Mouse (Mus musculus) heart, embryonic 13.5 days (tissue): ENCODE results near the gene Atp2b1. TPM values are rescaled to one million over a fixed set of nuclear protein-coding genes. Genes with fewer than 3 reads are reported as not detected.

Source experiments
- ATAC-seq: fragments of 200-750 bp; cut with Nextera tagmentation; 2 replicates; pipeline ENCODE4 v1.8.0; 2017; ENCODE audit warnings: moderate TSS enrichment; ENCODE audit not compliant: insufficient number of reproducible peaks, low FRiP score, low TSS enrichment; ENCODE audit errors: extremely low read depth
- H3K27ac ChIP-seq: fragments of 300-500 bp; sonication (generic); replicated peaks from 2 replicates; pipeline ENCODE4 v1.5.1; 2015; ENCODE audit warnings: moderate library complexity, mild to moderate bottlenecking, inconsistent platforms
- H3K27me3 ChIP-seq: fragments of 300-500 bp; sonication (generic); replicated peaks from 2 replicates; pipeline ENCODE4 v1.6.1; 2015; ENCODE audit warnings: mild to moderate bottlenecking, inconsistent platforms
- H3K36me3 ChIP-seq: fragments of 300-500 bp; sonication (generic); 2 replicates; pipeline ENCODE4 v1.6.1; 2015; ENCODE audit warnings: mild to moderate bottlenecking, inconsistent platforms
- H3K4me1 ChIP-seq: fragments of 300-500 bp; sonication (generic); 2 replicates; pipeline ENCODE4 v1.6.1; 2015; ENCODE audit warnings: inconsistent platforms
- H3K4me2 ChIP-seq: fragments of 300-500 bp; sonication (generic); 2 replicates; pipeline ENCODE4 v1.6.1; 2015; ENCODE audit warnings: inconsistent platforms, mild to moderate bottlenecking, moderate library complexity
- H3K4me3 ChIP-seq: fragments of 300-500 bp; sonication (generic); 2 replicates; pipeline ENCODE4 v1.5.1; 2015; ENCODE audit warnings: moderate library complexity, mild to moderate bottlenecking, inconsistent platforms
- H3K9ac ChIP-seq: fragments of 300-500 bp; sonication (generic); 2 replicates; pipeline ENCODE4 v1.6.1; 2015; ENCODE audit warnings: inconsistent platforms, mild to moderate bottlenecking, moderate library complexity
- H3K9me3 ChIP-seq: fragments of 300-500 bp; sonication (generic); 2 replicates; pipeline ENCODE4 v1.6.1; 2016; ENCODE audit warnings: inconsistent platforms
- WGBS: fragments of 180-500 bp; shearing (Covaris S2); methylation state at CpG from one replicate; pipeline ENCODE4 v1.1.7; 2015; ENCODE audit warnings: mixed read lengths; 5-methylcytosine and 5-hydroxymethylcytosine counted together
- polyA plus RNA-seq: library from polyadenylated mRNA; unstranded; fragments of >200 nt; fragmentation: Nextera tagmentation; extraction: Ambion mirVana; gene quantifications from 2 replicates; pipeline ENCODE4 v1.2.1, GENCODE M21; 2015

The Atp2b1 gene
- polyA plus RNA-seq, 1 experiment from 2014 or later: 82.8 TPM

DNA sequence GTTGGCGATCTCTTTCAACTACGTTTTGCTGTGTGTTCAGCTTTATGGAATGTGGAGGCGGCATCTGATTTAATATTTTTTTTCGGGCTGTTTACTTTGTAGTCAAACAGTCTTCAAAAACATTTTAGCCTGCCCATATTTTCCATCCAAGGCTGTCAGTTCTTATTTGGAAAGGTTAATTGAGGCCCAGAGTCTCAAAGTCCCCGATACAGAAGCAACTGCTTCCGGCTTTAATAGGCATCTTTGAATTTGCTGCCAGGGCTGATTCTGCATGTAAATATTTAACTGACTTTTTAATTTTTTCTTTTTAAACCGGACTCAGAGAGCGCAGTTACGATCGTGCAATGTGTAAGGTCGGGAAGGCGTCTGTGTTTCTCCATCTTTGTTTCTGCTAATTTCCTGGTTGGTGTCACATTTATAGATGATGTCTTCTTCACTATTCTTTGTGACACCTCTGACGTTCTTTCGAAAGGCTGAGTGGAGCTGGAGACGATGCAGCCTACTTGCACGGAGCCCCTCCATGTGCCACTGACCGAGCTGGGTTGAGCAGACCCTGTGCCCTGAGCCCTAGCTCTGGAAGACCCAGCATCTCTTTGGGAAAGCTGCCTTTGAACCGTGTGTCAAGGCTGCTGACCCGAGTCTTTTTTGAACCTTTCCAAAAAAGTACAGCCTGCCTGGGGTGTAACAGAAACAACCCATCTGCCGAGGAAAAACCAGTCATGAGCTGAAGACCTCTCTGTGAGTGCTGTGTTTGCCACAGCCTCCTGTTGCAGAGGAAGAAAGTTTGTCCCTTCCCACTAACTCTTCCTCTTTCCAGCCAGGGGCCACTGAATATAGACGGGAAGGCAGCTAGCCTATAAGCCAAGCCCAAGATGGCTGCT is 123.2 kb downstream of the Atp2b1 start:
- WGBS: 79% methylated on average over 21 of the region's 21 CpGs
- Histone ChIP-seq H3K27ac (no peak overlapping the region), H3K9me3 (no peaks in the 10 kb centered on the region), H3K36me3 (no peaks in the 10 kb centered on the region), H3K4me3 (no peak overlapping the region), H3K4me2 (no peak overlapping the region), H3K27me3 (no peaks in the 10 kb centered on the region), H3K4me1 (no peaks in the 10 kb centered on the region; the same call in 1 of the 2 replicates), H3K9ac (no peak overlapping the region)
- no peak for ATAC-seq

DNA sequence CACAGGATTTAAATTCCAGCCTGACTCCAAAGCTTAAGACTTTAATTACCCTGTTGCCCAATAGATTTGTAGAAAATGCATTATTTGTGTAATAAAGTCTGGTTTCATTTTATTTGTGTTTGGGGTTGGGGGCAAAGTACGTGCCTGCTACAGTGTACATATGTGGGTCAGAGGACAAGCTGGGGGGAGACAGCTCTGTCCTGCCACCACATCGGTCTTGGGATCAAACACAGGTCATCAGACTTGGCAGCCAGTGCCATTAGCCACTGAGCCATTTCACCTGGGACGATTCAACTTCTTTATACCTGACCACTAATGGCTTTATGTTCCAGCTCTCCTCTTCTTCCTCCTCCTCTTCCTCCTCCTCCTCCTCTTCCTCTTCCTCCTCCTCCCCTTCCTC is 124.7 kb downstream of the Atp2b1 start:
- H3K27ac ChIP-seq: no peak overlapping the region
- WGBS: 82% methylated on average over 3 of the region's 3 CpGs
- no peaks in the 10 kb centered on the region for H3K9me3 ChIP-seq
- H3K36me3 ChIP-seq: no peaks in the 10 kb centered on the region
- no peak overlapping the region for H3K4me2 ChIP-seq
- no peaks in the 10 kb centered on the region for H3K27me3 ChIP-seq
- no peaks in the 10 kb centered on the region; the same call in 1 of the 2 replicates for H3K4me1 ChIP-seq
- H3K4me3 ChIP-seq: no peak overlapping the region
- no peak for ATAC-seq
- H3K9ac ChIP-seq: no peak overlapping the region

DNA sequence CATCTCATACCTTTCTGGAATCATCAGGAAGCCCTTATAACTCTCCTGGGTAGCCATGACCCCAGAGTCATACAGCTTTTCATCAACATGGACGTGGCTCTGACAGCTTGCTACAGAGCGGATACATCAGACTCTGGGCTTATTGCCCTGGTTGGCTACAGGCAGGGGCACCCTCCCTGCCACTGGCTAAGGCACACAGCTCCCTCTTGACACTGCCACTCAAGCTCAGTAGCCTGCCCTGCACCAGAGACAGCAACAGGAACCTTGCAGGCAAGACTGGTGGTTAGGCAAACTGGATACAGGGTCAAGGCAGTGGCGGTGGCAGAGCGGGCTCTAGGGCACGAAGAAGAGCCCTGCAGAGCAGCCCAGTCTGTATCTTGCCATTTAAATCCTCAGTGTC is 126.0 kb downstream of the Atp2b1 start:
- WGBS: 83% methylated on average over 5 of the region's 5 CpGs
- Histone ChIP-seq H3K27ac (no peak overlapping the region), H3K9ac (no peak overlapping the region), H3K27me3 (no peaks in the 10 kb centered on the region), H3K9me3 (no peaks in the 10 kb centered on the region), H3K36me3 (no peaks in the 10 kb centered on the region), H3K4me3 (no peak overlapping the region), H3K4me2 (no peak overlapping the region), H3K4me1 (no peaks in the 10 kb centered on the region; the same call in 1 of the 2 replicates)
- no peak for ATAC-seq

DNA sequence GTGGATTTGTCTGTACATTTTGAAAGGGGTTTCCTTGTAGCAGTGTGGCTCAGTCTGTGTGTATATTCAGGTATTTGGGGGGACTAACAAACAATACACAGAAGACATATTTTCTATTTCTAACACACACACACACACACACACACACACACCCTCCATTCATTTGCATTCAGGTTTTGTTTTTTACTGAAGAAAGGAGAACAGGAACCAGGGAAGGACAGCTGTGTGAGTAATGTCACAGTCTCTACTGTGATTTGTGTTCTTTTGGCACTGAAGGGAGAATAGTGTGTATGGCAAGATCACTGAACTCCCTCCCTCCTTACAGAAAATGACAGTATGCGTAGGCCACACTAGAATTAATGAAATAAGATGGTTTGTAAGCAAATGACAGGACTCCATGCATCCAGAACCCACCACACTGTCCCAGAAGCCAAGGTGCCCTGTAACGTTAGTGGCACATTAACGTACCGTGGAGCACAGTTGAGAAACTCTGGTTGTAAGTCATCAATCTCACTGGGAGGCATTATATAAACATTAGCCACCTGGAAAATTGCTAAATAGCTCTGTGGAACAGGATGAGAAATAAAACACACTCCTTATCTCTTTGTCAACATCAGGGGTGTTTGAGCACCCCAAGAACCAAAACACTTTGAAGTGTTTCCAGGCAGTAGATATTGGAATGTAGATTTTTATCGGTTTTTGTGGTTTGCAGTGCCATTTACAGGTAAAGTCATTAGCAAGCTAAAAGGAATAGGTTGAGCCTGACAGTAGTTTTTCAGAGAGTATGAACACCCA is 132.7 kb downstream of the Atp2b1 start:
- Histone ChIP-seq H3K4me1 (no peaks in the 10 kb centered on the region), H3K27me3 (no peaks in the 10 kb centered on the region), H3K4me3 (no peak overlapping the region), H3K4me2 (no peak overlapping the region), H3K36me3 (no peaks in the 10 kb centered on the region), H3K9ac (no peak overlapping the region), H3K9me3 (no peaks in the 10 kb centered on the region), H3K27ac (no peak overlapping the region)
- WGBS: 72% methylated on average over 5 of the region's 5 CpGs
- no peak for ATAC-seq

DNA sequence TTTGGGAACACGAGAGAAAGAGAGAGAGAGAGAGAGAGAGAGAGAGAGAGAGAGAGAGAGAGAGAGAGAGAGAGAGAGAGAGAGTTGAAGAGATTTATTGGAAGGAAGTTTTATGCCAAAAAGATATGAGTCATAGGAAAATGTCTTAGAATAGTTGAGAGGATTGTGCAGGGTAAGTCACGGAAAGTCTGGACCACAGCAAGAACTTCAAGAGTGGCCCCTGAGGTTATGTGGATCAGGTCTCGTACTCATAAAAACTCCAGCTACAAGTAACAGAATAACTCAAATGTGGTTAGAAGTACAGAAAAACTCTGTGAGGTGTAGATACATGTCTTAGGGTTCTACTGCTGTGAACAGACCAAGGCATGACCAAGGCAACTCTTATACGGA is 133.3 kb downstream of the Atp2b1 start:
- no peaks in the 10 kb centered on the region for H3K4me1 ChIP-seq
- H3K9ac ChIP-seq: no peak overlapping the region
- no peak overlapping the region for H3K4me3 ChIP-seq
- H3K9me3 ChIP-seq: no peaks in the 10 kb centered on the region
- no peak overlapping the region for H3K4me2 ChIP-seq
- H3K36me3 ChIP-seq: no peaks in the 10 kb centered on the region
- H3K27ac ChIP-seq: no peak overlapping the region
- ATAC-seq: no peak
- 71% methylated on average over 4 of the region's 4 CpGs for WGBS
- no peaks in the 10 kb centered on the region for H3K27me3 ChIP-seq

DNA sequence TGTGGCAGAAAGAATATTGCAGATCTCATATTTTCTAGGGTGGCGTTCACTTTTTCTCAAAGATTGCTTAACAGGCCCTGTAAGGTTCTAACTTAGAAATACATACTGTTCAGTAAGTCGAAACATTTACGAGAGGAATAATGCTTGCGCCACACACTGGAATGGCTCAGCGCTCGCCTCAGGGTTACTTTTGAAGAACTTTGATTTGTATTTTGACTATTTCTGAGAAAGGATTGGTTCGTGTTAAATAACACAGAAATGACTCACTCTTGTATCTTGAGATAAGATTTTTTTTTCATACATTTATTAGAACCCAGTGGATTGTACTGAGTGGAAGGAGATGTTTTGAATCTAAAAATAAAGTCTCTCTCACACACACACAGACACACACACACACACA is 135.9 kb downstream of the Atp2b1 start:
- no peak for ATAC-seq
- Histone ChIP-seq H3K27ac (no peak overlapping the region), H3K4me1 (no peaks in the 10 kb centered on the region), H3K36me3 (no peaks in the 10 kb centered on the region), H3K27me3 (no peaks in the 10 kb centered on the region), H3K9ac (no peak overlapping the region), H3K4me3 (no peak overlapping the region), H3K9me3 (no peaks in the 10 kb centered on the region), H3K4me2 (no peak overlapping the region)
- 72% methylated on average over 7 of the region's 7 CpGs for WGBS

DNA sequence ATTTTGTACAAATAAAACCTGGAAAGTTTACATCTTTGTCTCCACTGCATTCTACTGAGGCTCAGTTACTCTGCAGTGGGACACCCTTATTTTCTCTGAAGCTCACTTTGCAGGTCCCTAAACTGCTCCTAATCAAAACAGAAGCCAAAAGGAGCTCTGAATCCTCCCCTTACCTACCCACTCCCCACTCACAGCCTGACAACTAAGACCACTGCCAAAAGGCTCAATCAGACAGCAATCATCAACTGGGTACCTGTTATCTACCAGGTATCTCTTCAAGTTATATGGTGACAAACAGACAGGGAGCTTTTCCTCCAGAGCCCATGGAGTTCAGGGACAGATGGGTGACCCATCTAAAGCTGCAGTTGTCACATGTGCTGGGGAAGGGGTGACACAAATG is 138.9 kb downstream of the Atp2b1 start:
- Histone ChIP-seq H3K9ac (no peak overlapping the region), H3K27me3 (no peaks in the 10 kb centered on the region), H3K4me3 (no peak overlapping the region), H3K4me2 (no peak overlapping the region), H3K9me3 (no peaks in the 10 kb centered on the region), H3K4me1 (no peaks in the 10 kb centered on the region), H3K36me3 (no peaks in the 10 kb centered on the region), H3K27ac (no peak overlapping the region)
- ATAC-seq: no peak

DNA sequence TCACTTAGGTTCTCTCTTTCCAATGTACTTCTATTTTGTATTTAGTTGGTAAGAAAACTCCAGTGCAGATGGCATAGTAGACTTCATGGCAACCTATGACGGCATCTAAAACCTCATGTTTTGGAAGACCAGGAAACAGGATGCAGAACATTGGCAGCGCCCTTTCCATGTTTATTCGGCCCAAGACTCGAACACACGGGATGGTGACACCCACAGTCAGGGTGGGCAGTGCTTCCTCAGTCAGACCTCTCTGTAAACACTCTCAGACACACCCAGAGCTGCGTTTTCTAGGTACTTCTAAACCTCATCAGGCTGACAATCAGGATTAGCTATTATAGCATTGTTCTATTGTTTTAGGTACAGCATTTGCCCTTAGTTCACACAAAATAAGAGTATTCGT is 146.4 kb downstream of the Atp2b1 start:
- H3K27me3 ChIP-seq: no peaks in the 10 kb centered on the region
- H3K36me3 ChIP-seq: no peaks in the 10 kb centered on the region
- no peak for ATAC-seq
- no peak overlapping the region for H3K27ac ChIP-seq
- WGBS: 73% methylated on average over 7 of the region's 7 CpGs
- no peak overlapping the region for H3K9ac ChIP-seq
- H3K4me2 ChIP-seq: no peak overlapping the region
- no peaks in the 10 kb centered on the region for H3K4me1 ChIP-seq
- no peak overlapping the region for H3K4me3 ChIP-seq
- no peaks in the 10 kb centered on the region for H3K9me3 ChIP-seq

DNA sequence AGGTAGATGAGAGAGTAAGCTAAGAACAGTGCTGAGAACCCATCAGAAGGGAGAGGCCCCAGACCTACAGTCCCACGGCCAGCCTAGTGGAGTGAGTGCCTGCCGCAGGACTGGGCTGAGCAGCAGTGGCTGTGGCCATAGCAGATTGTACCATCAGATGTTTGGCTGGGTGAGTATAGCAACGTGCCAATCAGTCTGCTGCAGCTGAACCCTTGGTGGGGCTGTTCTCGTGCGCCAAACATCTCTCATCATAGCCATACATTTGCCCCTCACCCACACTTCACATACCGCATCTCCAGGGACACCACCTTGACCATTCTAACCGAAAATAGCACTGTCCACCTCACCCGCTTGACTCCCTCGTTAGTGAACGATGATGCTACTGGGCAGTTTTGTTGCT is 147.2 kb downstream of the Atp2b1 start:
- Histone ChIP-seq H3K27ac (no peak overlapping the region), H3K4me1 (no peaks in the 10 kb centered on the region), H3K9ac (no peak overlapping the region), H3K36me3 (no peaks in the 10 kb centered on the region), H3K4me2 (no peak overlapping the region), H3K9me3 (no peaks in the 10 kb centered on the region), H3K4me3 (no peak overlapping the region), H3K27me3 (no peaks in the 10 kb centered on the region)
- WGBS: 81% methylated on average over 10 of the region's 10 CpGs
- no peak for ATAC-seq

DNA sequence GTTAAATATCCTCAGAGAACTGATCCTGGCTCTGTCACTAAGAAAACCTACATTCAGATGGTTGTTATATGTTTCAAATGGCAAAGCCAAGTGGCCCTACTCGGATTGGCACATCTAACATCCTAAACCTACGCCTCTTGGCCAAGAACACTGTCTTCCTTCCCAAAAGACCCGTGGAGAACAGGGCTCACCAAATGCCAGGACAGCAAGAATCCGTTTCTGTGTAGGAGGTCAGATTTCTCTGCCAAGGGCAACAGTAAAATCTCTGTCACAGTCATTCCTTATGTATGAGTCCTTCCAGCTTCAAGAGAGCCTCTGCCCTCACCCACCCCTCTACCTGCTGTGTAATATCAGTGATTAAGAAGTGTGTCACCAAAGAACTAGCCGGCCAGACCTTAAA is 148.3 kb downstream of the Atp2b1 start:
- Histone ChIP-seq H3K27ac (no peak overlapping the region), H3K9me3 (no peaks in the 10 kb centered on the region), H3K36me3 (no peaks in the 10 kb centered on the region), H3K4me1 (no peaks in the 10 kb centered on the region), H3K4me2 (no peak overlapping the region), H3K9ac (no peak overlapping the region), H3K27me3 (no peaks in the 10 kb centered on the region), H3K4me3 (no peak overlapping the region)
- WGBS: 62% methylated on average over 5 of the region's 5 CpGs
- no peak for ATAC-seq
